Mouse (Mus musculus) embryonic stem cell, embryonic (primary cell): ENCODE data around the gene Krtap16-3.

Source experiments
- CTCF ChIA-PET, 4 experiments: fragments of 300-600 bp in 2 of 4; fragments of 350-600 bp in 2 of 4; sonication (Branson Sonifier 250); formaldehyde crosslinking; loops; one replicate each; lab custom pipeline; 2022; ENCODE audit warnings: inconsistent platforms in 2 of 4; lab: Charles Lee
- POLR2A ChIA-PET, 4 experiments: fragments of 300-600 bp in 2 of 4; fragments of 350-600 bp in 2 of 4; sonication (Branson Sonifier 250); formaldehyde crosslinking; loops; one replicate each; lab custom pipeline; 2022; ENCODE audit warnings: antibody characterized with exemption in 4 of 4, inconsistent platforms in 1 of 4; lab: Charles Lee

Gene Krtap16-3

GRCm38 (mm10) chr16:88962773-88963172, at the start of gene Krtap16-3:
Gene Krtap16-3 (minus strand): TSS chr16:88962873.
- ChIA-PET CTCF (interaction anchor here in 1 of 4 experiments (0.5 kb wide), 1 partner anchor 65 kb away, joined by 3 read pairs; no protein-coding TSS in a partner anchor), POLR2A (no interaction called here)

GRCm38 (mm10) chr16:89010659-89011058, 48.0 kb upstream of the Krtap16-3 start, which contains the start of gene Krtap22-2:
Gene Krtap22-2 (minus strand): TSS chr16:89010759.
- ChIA-PET POLR2A (no interaction called here), CTCF (no interaction called here)

- ChIA-PET CTCF (interaction anchor here in 1 of 4 experiments (0.6 kb wide), 2 partner anchors 536 to 648 kb away, joined by 3 to 4 read pairs; no protein-coding TSS in a partner anchor), POLR2A (no interaction called here)
Measured at GRCm38 (mm10) chr16:88941106-88941505, 21.6 kb downstream of the Krtap16-3 start.

- ChIA-PET POLR2A (no interaction called here), CTCF (interaction anchor here in 1 of 4 experiments (0.7 kb wide), 1 partner anchor 70 kb away, joined by 3 read pairs; no protein-coding TSS in a partner anchor)
Measured at GRCm38 (mm10) chr16:88938252-88938651, 24.4 kb downstream of the Krtap16-3 start.

GRCm38 (mm10) chr16:88932165-88932564, 30.5 kb downstream of the Krtap16-3 start, which contains the start of gene Krtap19-9b:
Gene Krtap19-9b (minus strand): TSS chr16:88932265.
- ChIA-PET CTCF (no interaction called here), POLR2A (no interaction called here)
